Mouse (Mus musculus) CH12.LX (cell line): ENCODE results near the gene Hist1h3c.

ENCODE experiments used
- JUND ChIP-seq: conservative IDR thresholded peaks from 2 replicates; pipeline ENCODE4 v1.6.1; 2011; ENCODE audit warnings: low read depth, low read length, improper control_type of control experiment
- RCOR1 ChIP-seq: conservative IDR thresholded peaks from 2 replicates; pipeline ENCODE4 v1.6.1; 2012; ENCODE audit warnings: low read depth, mild to moderate bottlenecking, inconsistent platforms, low read length, improper control_type of control experiment

DNA sequence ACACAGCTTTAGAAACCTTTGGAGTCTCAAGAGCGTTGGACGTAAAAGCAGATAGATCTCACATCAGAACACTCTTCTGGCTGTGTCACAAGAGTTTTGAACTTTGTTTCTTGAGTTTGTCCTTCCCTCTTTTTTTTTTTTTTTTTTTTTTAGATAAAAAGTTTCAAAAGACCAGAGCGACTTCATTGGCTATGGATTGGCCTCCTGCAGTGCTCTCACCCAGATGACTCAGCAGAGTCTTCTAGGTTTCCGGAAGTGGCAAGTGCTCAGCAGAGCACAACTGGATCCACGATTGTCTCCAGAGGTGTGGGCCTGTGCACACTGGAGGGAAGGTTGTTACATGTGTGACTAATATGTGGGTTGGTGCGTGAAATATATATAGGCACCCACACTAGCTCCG lies 32.9 kb upstream of the Hist1h3c start:
- TF ChIP-seq RCOR1 (no peak), JUND (no peak)
